ENCODE assay signal across 10 mouse cellular contexts in genomic region chr13:57055409-57056195, GRCm38 (mm10).
DNase-seq lines count a peak whose midpoint lies in the region; ATAC-seq lines count a peak whose summit lies in the region.
"Had no signal": no experiment of that assay in that cellular context is flagged by ENCODE, and none has a peak within 500 bp of the region (broad histone marks: within the 10 kb centered on the region; RNA-seq: fewer than 3 reads in every experiment).

No protein-coding gene starts in this region.

- no peaks in the 10 kb centered on the region for H3K27me3 ChIP-seq in limb, embryonic 12.5 days
- no peaks in the 10 kb centered on the region for H3K27me3 ChIP-seq in limb, embryonic 10.5 days (ENCODE audit: low read depth, poor library complexity, severe bottlenecking)
- no peaks in the 10 kb centered on the region for H3K27me3 ChIP-seq in forebrain, embryonic 12.5 days

- H3K27ac ChIP-seq in limb, embryonic 12.5 days, result peak overlapping the region; percentile 53
- H3K27ac ChIP-seq in limb, embryonic 10.5 days, result no peak overlapping the region
- peak overlapping the region; percentile 14; the same call in 1 of the 2 replicates for H3K27ac ChIP-seq in forebrain, embryonic 12.5 days
- H3K27ac ChIP-seq: macrophage had no signal

- H3K36me3 ChIP-seq in limb, embryonic 12.5 days, result no peaks in the 10 kb centered on the region
- H3K36me3 ChIP-seq in limb, embryonic 10.5 days, result no peaks in the 10 kb centered on the region
- H3K36me3 ChIP-seq in forebrain, embryonic 12.5 days (replicated peaks), result no peaks in the 10 kb centered on the region

- no peaks in the 10 kb centered on the region for H3K9me3 ChIP-seq in limb, embryonic 12.5 days
- H3K9me3 ChIP-seq in limb, embryonic 10.5 days (replicated peaks), result no peaks in the 10 kb centered on the region
- H3K9me3 ChIP-seq in forebrain, embryonic 12.5 days, result no peaks in the 10 kb centered on the region

- H3K4me2 ChIP-seq in limb, embryonic 12.5 days, result no peak overlapping the region
- no peak overlapping the region for H3K4me2 ChIP-seq in forebrain, embryonic 12.5 days

- no peak for DNase-seq in limb, embryonic 10.5 days (ENCODE audit: low spot score)
- peak; percentile 7 to 55 for DNase-seq in layer of hippocampus, adult 18-20 months (ENCODE audit: low spot score in 2 of 2)
- DNase-seq in retina, embryonic 14.5 days (ENCODE audit: low spot score), result peak; percentile 16
- DNase-seq in adrenal gland, adult 18-20 months (ENCODE audit: low spot score in 2 of 2), result no peak
- no peak for DNase-seq in cerebellum, adult 11-12 months
- DNase-seq: heart, postnatal 14 days; kidney, postnatal 25 days had no signal

- no peak overlapping the region for H3K9ac ChIP-seq in limb, embryonic 12.5 days (replicated peaks)
- H3K9ac ChIP-seq in forebrain, embryonic 12.5 days, result no peak overlapping the region

- no peak for ATAC-seq in limb, embryonic 12.5 days (ENCODE audit: insufficient number of reproducible peaks, insufficient read depth, low FRiP score, low TSS enrichment, low read depth)
- no peak for ATAC-seq in forebrain, embryonic 12.5 days (ENCODE audit: low FRiP score)

- H3K4me3 ChIP-seq in limb, embryonic 12.5 days (replicated peaks), result no peak overlapping the region
- no peak overlapping the region for H3K4me3 ChIP-seq in limb, embryonic 10.5 days
- no peak overlapping the region for H3K4me3 ChIP-seq in forebrain, embryonic 12.5 days (replicated peaks)

- peaks cover 10% of the 10 kb centered on the region for H3K4me1 ChIP-seq in limb, embryonic 12.5 days (replicated peaks)
- peaks cover 6% of the 10 kb centered on the region; the same call in 1 of the 2 replicates for H3K4me1 ChIP-seq in limb, embryonic 10.5 days
- H3K4me1 ChIP-seq in forebrain, embryonic 12.5 days, result peaks cover 16% of the 10 kb centered on the region

- 74% methylated on average over 12 of the region's 12 CpGs for WGBS in limb, embryonic 12.5 days
- WGBS in limb, embryonic 10.5 days, result 84% methylated on average over 12 of the region's 12 CpGs
- 54% methylated on average over 12 of the region's 12 CpGs for WGBS in forebrain, embryonic 12.5 days

Comparison
In these comparisons a context has a peak if more than half of its experiments do, and no peak if none do; other contexts are left out.
1. DNase-seq: peak in layer of hippocampus, adult 18-20 months (2 of 2) and retina, embryonic 14.5 days (single experiment); none in limb, embryonic 10.5 days (single experiment), adrenal gland, adult 18-20 months (0 of 2) and cerebellum, adult 11-12 months (single experiment).